Mouse (Mus musculus) adrenal gland, postnatal 10 days (tissue): ENCODE measurements around the gene Myb. TPM values are rescaled to one million over a fixed set of nuclear protein-coding genes. Genes with fewer than 3 reads are reported as not detected.
A peak's percentile ranks its signal among the peaks of the same experiment; 100 is the strongest.

Experiments used
- DNase-seq: peaks from one replicate; pipeline ENCODE4 v3.0.0; 2021; ENCODE audit warnings: mixed read lengths
- long read RNA-seq, 2 experiments: library from polyadenylated mRNA; stranded (forward); transcript quantifications; one replicate each; pipeline ENCODE4 v2.0.0; 2021
- total RNA-seq, 2 experiments: library from RNA; stranded (reverse); gene quantifications; 2 replicates each; pipeline ENCODE4 v1.2.3; 2021

The Myb gene
- 1 to 10 TPM; 2.3 to 2.4 TPM for total RNA-seq
- long read RNA-seq, experiment 1: 0 reads
- long read RNA-seq, experiment 2: 0 reads

GRCm38 (mm10) chr10:21160537-21161358, at the start of gene Myb:
Gene Myb, minus strand, starts transcription at chr10:21160984.
- DNase-seq: peak; percentile 78

DNA sequence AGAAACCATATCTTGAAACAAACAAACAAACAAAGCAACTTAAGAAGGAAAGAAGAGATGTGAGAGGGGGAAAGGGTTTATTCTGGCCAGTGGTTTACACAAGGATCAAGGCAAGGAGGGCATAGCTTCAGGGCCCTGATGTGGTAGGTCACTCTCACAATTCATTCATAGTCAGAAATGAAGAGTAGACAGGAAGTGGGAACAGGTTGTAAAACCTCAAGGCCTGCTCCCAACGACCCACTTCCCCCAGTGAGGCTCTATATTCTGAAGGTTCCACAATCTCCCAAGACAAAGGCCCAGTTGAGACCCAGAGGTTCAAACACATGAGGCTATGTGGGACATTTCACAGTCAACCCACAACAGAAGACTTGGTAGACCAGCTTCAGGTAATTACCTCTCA, 46.6 kb upstream of the Myb start:
- no peak for DNase-seq

GRCm38 (mm10) chr10:21206232-21206631, 45.4 kb upstream of the Myb start:
- DNase-seq: no peak

DNA sequence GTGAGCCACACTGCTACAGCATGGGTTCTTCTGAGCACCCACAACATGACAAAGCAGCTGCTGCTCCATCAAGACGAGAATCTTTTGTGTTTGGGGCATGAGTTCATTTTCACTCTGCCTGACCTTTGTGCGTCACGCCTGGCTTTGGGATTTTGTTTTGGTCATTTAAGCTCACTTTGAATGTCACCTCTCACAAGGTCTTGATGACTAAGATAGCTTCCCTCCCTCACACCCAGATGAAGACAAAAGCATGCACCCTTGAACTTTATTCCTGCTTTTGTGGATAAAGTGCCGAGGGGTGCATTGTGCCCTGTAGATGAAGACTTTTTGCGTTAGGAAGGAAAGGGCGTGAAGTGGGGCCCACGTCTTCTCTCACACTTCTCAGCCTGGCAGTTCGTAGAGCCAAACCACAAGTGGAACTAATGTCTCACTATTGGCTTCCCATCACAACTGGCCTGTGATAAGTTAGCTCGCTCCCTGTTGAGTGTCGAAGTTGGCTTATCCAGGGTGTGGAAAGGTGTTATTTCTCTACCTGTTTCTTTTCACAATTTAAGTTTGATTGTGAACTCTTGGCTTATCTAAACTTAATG, 43.8 kb upstream of the Myb start:
- no peak for DNase-seq

DNA sequence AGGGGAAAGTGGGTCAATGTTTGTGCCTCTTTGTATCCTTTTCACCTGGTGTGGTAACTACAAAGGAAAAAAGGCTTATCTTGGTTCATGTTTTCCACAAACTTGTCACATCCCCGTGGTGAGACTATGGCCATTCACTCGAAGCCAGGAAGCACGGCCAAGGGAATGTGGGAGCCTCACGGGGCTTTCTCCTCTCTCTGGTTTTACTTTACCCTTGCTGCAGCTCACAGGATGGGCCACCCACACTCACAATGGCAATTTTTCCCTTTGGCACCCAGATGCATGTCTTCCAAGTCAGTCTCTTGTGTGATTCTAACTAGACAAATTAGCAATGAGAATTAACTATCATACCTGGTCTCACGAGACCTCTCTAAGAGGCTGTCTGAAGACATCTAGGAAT, 43.1 kb upstream of the Myb start:
- DNase-seq: no peak

- no peak for DNase-seq
Observed at GRCm38 (mm10) chr10:21203461-21203860, 42.7 kb upstream of the Myb start.

DNA sequence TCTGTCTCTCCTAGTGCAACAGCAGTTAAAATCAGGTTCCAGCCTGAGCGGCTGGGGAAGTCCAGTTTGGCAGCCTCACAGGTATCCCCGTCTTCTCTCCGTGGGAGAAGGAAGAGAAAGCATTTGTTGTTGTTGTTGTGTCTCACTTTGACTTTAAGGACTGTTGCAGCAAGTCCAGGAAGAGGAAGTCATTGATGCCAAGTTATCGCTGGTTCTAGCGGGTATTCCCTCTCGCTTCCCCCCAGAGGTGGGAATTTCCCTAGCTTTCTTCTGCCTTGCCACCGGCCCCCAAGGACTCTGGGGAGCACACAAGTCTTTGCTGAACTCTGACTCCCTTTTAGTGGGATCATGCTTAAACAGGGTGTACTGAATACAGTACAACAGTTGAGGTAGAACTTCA, 40.0 kb upstream of the Myb start:
- no peak for DNase-seq

GRCm38 (mm10) chr10:21200322-21200721, 39.5 kb upstream of the Myb start:
- no peak for DNase-seq

DNA sequence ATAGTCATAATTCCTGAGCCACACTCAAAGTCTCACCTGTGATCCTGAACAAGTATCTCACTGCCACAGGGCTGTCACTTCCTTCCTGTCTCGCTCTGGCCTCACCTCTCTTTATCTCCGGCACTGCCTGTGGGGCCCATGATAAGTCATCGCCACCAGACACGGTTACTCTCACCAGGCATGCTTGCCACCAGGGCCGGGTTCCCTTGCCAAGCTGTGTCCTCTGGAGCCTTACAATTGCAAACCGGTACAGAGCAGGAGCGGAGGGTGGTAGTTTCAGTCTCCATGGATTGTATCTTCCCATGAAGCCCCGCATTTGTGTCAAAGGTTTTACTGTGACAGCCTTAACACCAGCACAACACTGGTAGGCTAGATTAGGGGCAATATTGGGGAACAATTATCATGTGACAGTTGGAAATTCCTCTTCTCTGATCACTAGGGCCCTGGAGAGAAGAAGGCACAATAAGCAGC, 35.9 kb upstream of the Myb start:
- DNase-seq: no peak

- no peak for DNase-seq
Observed at GRCm38 (mm10) chr10:21195597-21195996, 34.8 kb upstream of the Myb start.

GRCm38 (mm10) chr10:21193935-21194505, 33.2 kb upstream of the Myb start:
- no peak for DNase-seq

GRCm38 (mm10) chr10:21193088-21193934, 32.5 kb upstream of the Myb start:
- no peak for DNase-seq

DNA sequence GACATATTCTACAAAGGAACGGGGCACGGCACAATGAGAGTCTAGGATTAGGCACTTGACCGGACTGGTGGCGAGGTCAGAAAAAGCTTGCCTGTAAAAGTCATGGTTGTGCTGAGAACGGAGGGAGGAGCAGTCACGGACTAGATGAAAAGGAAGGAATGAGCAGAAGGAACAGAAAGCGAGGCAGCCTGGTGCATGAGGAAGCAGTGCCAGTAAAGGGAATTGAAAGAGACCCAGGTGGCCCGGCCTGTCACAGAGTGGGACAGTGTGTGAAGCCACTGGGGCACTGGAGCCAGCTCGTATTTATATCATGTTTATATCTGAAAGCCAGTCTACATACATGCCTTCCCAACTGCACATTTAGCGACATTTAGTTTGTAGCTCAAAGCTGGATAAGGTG, 31.7 kb upstream of the Myb start:
- DNase-seq: no peak

DNA sequence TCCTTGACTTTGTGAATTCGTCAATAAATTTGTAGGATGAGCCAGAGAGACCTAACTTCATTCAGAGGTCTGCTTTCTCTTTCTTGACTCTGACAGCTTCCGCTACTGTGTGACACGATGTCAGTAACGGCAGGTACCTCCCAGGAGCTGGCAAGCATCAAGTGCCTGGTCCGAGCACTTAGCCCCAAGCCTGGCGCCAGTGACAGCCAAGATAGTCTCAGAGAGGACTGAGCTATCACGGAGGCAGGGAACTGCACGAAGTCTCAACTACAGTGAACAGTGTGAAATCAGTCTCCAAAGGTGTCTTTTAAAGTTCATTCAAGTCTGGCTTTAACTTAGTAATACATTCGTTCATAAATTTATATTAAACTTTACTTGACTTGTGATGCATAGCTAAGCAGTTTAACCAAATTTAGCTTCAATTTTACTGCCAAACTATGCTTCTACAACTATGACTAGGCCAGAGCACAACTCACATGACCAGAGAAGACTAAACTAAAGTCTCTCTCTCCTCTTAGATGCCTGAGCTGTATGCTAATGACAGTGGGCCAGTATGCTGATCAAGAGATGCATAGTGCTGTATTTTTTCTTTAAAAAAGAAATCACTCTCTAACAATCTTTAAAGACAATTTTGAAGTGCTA, 29.1 kb upstream of the Myb start:
- DNase-seq: no peak

- no peak for DNase-seq
Observed at GRCm38 (mm10) chr10:21189275-21189601, 28.5 kb upstream of the Myb start.

DNA sequence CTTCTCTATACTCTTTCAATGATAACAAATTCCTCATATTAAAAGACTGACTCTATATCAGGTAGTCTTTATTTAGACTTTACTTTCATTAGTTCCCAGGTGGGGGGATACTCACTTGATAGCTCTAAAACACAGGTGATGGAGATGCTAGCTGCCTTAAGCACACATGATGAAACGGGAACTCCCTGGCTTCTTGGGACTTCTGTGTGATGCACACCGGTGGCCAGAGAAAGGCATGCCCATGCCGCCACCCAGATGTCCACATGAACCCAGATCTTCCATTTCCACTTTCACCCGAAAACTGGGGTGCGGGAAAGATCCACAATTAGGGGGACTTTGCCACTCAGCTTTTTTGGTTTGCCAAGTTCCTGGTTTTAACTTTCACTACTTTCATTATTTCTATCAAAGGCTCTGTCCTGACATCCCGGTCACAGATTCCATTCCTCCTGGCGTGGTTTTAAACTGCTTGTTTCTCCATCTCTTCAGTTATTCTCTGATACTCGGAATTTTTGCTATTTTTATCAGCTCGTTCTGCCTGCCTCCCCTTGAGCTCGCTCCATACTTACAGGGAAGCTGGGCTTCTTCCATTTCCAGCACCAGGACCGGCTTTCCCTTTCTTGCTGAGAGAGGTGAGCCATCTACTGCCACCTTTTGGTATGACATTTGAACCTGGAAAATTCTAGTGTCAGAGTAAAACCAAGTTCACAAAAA, 27.9 kb upstream of the Myb start:
- DNase-seq: peak; percentile 61

GRCm38 (mm10) chr10:21187847-21188246, 27.1 kb upstream of the Myb start:
- no peak for DNase-seq

- DNase-seq: no peak
Observed at GRCm38 (mm10) chr10:21186733-21187132, 25.9 kb upstream of the Myb start.

DNA sequence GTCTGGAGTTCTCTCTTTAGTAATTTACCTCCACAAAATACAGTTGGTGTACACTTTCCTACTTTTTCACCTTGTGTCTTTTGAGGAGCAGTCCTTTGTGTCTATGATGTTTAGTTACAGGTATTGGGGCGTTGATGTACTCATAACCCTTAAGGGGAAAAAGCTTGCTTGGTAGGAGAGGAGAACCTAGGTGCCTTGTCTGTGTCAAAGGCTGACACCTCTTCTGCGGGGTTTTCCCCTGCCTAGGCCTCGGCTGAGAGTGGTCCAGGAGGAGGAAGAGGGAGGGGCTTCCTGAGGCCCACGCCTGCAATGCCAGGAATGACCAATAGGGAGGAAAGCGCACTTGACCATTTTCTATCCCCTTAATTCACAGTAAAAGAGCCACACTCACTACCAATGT, 17.9 kb upstream of the Myb start:
- no peak for DNase-seq

- no peak for DNase-seq
Observed at GRCm38 (mm10) chr10:21178281-21178680, 17.5 kb upstream of the Myb start.

DNA sequence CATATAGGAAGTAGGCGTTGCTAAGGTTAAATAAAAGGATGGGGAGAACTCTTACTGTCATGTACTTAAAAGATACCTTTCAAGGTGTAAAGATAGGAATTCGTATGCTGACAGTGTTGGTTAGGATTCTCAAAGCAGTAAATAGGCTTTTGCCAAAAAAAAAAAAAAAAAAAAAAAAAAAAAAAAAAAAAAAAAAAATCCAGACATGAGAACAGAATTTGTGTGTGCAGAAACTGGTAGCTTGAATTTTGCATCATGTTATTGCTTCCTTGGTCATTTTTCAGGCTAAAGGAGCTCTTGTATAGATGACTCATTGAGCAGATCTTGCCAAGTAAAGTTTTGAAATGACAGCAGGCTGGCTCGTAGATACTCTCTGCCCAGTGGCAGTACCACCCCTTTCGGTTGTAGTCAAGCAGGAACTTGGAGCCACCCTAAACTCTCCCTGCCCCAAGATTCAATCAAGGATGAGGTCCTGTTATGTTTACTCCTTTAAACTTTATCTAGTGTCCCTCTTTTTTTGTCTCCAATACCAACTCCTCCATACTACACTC, 11.9 kb upstream of the Myb start:
- no peak for DNase-seq
